Mouse (Mus musculus): ENCODE data around the gene Lmna.

GRCm38 (mm10) chr3:88479163-88479562, 30.6 kb downstream of the Lmna start:
- TF ChIP-seq CTCF (IDR thresholded peaks at IDR 0.05; ENCODE audit: low read depth) (no peak), EP300 (optimal IDR thresholded peaks at IDR 0.05) (no peak)

All from stomach, postnatal 0 days (tissue).